ENCODE assay signal across 35 mouse cellular contexts in the genomic region with DNA sequence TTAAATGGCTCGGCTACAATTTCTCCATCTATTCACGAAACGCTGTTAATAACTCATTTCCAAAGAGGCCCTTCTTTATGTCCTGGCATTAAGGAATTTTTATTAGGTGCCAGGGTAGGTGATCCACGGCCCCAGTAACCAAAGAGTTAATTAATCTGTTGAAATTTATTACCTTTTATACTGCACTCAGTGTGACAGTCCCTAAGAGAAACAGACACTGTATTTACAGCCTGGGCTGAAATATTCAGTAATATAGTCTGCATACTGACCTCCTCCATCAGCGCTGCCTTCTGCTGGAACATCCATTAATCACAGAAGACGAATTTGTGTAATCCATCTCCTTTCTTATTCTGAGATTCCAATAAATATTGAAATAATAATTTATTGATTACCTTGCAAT.
"Had no signal": no experiment of that assay in that cellular context is flagged by ENCODE, and none has a peak within 500 bp of the region (broad histone marks: within the 10 kb centered on the region; RNA-seq: fewer than 3 reads in every experiment).

No protein-coding gene starts in this region.

- H3K4me1 ChIP-seq: heart, embryonic 10.5 days; heart, embryonic 12.5 days; heart, embryonic 13.5 days; heart, embryonic 15.5 days; hindbrain, embryonic 12.5 days; hindbrain, embryonic 13.5 days; hindbrain, embryonic 15.5 days had no signal

- H3K9me3 ChIP-seq: heart, embryonic 10.5 days; heart, embryonic 12.5 days; heart, embryonic 13.5 days; heart, embryonic 15.5 days; hindbrain, embryonic 10.5 days; hindbrain, embryonic 12.5 days; hindbrain, embryonic 13.5 days; hindbrain, embryonic 15.5 days; intestine, embryonic 15.5 days; kidney, embryonic 15.5 days had no signal

- H3K27ac ChIP-seq: heart, adult 2 months; heart, embryonic 10.5 days; heart, embryonic 13.5 days; heart, embryonic 15.5 days; hindbrain, embryonic 10.5 days; hindbrain, embryonic 14.5 days; hindbrain, embryonic 15.5 days; hindbrain, postnatal 0 days; intestine, embryonic 15.5 days; kidney, embryonic 15.5 days; kidney, postnatal 0 days had no signal

- H3K4me2 ChIP-seq: heart, embryonic 11.5 days; heart, embryonic 12.5 days; heart, embryonic 13.5 days; heart, embryonic 15.5 days; hindbrain, embryonic 12.5 days; hindbrain, embryonic 13.5 days; hindbrain, embryonic 14.5 days; hindbrain, embryonic 15.5 days; intestine, embryonic 15.5 days; kidney, embryonic 15.5 days had no signal

- H3K4me3 ChIP-seq: heart, adult 2 months; heart, embryonic 10.5 days; heart, embryonic 12.5 days; heart, embryonic 13.5 days; heart, embryonic 15.5 days; hindbrain, embryonic 10.5 days; hindbrain, embryonic 12.5 days; hindbrain, embryonic 13.5 days; hindbrain, embryonic 15.5 days; intestine, embryonic 15.5 days; kidney, embryonic 15.5 days had no signal

- H3K36me3 ChIP-seq: heart, embryonic 10.5 days; heart, embryonic 12.5 days; heart, embryonic 13.5 days; heart, embryonic 15.5 days; hindbrain, embryonic 10.5 days; hindbrain, embryonic 12.5 days; hindbrain, embryonic 13.5 days; hindbrain, embryonic 15.5 days; intestine, embryonic 15.5 days; kidney, embryonic 15.5 days had no signal

- H3K9ac ChIP-seq: heart, embryonic 12.5 days; heart, embryonic 13.5 days; heart, embryonic 15.5 days; hindbrain, embryonic 12.5 days; hindbrain, embryonic 13.5 days; hindbrain, embryonic 14.5 days; hindbrain, embryonic 15.5 days; intestine, embryonic 15.5 days; kidney, embryonic 15.5 days had no signal

- DNase-seq: heart, adult 18-20 months; heart, adult 2 months; heart, postnatal 10 days; heart, postnatal 14 days; heart, postnatal 36 days; heart, postnatal 4 days; kidney, adult 11 months; kidney, adult 18-20 months; kidney, adult 2 months; kidney, adult 8-10 months; kidney, adult 9 months; kidney, postnatal 10 days; kidney, postnatal 14 days; kidney, postnatal 25 days; kidney, postnatal 36 days; kidney, postnatal 4 days; layer of hippocampus, adult 9-11 months had no signal

- H3K27me3 ChIP-seq: heart, embryonic 12.5 days; heart, embryonic 13.5 days; heart, embryonic 15.5 days; hindbrain, embryonic 12.5 days; hindbrain, embryonic 13.5 days; hindbrain, embryonic 15.5 days; intestine, embryonic 15.5 days; kidney, embryonic 15.5 days had no signal

- ATAC-seq: hindbrain, embryonic 16.5 days; hindbrain, postnatal 0 days; inflammation-experienced regulatory T-cells, adult 6 months; intestine, embryonic 15.5 days; intestine, embryonic 16.5 days; intestine, postnatal 0 days had no signal
